Mouse (Mus musculus) cortical plate, adult 2 months (tissue): ENCODE results near the gene Hes3. TPM values are rescaled to one million over a fixed set of nuclear protein-coding genes. Genes with fewer than 3 reads are reported as not detected.
A peak's percentile ranks its signal among the peaks of the same experiment; 100 is the strongest.

Experiments used
- H3K27ac ChIP-seq: fragments of 200-500 bp; 2 replicates; pipeline ENCODE4 v1.5.1; 2012; ENCODE audit warnings: low read length, control low read depth, inconsistent platforms; ENCODE audit not compliant: insufficient read depth
- H3K4me1 ChIP-seq: fragments of 200-500 bp; 2 replicates; pipeline ENCODE4 v1.6.1; 2011; ENCODE audit warnings: low read length; ENCODE audit not compliant: control insufficient read depth, insufficient read depth
- H3K4me3 ChIP-seq: fragments of 200-500 bp; 2 replicates; pipeline ENCODE4 v1.5.1; 2011; ENCODE audit warnings: mild to moderate bottlenecking, low read length, control low read depth; ENCODE audit not compliant: insufficient read depth
- CTCF ChIP-seq: fragments of 200-500 bp; IDR thresholded peaks from 2 replicates; pipeline ENCODE4 v1.5.1; 2011; ENCODE audit warnings: mild to moderate bottlenecking, control low read depth, low read length; ENCODE audit not compliant: insufficient read depth; ENCODE audit errors: extremely low read depth
- POLR2A ChIP-seq: fragments of 200-500 bp; IDR thresholded peaks from 2 replicates; pipeline ENCODE4 v1.6.1; 2011; ENCODE audit warnings: mild to moderate bottlenecking, low read length, control low read depth; ENCODE audit not compliant: insufficient read depth; ENCODE audit errors: extremely low read depth
- polyA plus RNA-seq: library from polyadenylated mRNA; depleted of rRNA; stranded (reverse); fragments of >200 nt; gene quantifications from 2 replicates; pipeline ENCODE4 v1.2.3, GENCODE M21; 2012

Hes3 gene
- polyA plus RNA-seq, 1 experiment, result 1.2 TPM

DNA sequence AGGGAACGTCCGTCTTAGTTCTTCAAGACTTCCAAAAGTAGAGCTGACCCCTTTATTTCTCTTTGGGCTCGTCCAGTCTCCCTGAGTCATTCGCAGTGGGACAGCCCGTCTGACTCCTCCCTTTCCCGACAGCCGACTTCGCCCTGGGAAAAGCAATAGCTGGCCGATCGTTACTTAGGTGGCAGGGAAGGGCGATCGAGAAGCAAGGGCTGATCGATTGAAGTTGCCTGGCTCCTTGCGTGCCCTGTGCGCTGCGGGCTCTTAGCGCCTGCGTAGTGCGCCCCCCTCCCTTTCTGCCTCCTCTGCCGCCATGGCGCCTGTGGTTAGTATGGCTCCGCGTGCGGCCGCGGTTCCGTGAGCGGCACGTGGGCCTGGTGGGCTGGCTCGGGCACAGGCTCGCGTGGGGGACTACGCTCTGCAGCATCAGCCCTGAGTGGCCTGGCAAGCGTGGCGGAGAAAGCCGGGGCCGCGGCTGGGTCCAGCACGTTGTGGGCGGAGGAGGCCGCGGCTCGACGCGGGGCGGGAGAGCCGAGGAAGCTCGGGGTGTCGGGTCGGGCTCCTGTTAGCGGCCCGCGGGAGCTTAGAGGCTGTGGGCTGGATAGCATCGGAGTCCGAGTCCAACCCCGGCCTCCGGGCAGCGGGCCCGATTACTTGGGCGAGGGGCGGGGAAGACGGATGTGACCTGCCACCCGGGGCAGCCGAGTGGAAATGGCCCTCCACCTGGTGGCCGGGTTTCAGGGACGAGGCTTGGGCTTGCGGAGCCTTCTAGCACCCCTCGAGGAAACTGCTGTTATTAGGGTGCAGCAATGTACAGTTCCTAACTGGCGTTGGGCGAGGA lies 34.3 kb upstream of the Hes3 start, which contains the start of gene Rpl22:
TSS of gene Rpl22 (plus strand) at position 169 of the 838 bp plus-strand sequence.
- Histone ChIP-seq H3K4me3 (peak within 1 kb of the TSS; percentile 46), H3K4me1 (peaks cover 4% of the 10 kb centered on the region; the same call in 1 of the 2 replicates), H3K27ac (no peak within 1 kb of the TSS)
- TF ChIP-seq CTCF (no peak), POLR2A (peak; percentile 74)

DNA sequence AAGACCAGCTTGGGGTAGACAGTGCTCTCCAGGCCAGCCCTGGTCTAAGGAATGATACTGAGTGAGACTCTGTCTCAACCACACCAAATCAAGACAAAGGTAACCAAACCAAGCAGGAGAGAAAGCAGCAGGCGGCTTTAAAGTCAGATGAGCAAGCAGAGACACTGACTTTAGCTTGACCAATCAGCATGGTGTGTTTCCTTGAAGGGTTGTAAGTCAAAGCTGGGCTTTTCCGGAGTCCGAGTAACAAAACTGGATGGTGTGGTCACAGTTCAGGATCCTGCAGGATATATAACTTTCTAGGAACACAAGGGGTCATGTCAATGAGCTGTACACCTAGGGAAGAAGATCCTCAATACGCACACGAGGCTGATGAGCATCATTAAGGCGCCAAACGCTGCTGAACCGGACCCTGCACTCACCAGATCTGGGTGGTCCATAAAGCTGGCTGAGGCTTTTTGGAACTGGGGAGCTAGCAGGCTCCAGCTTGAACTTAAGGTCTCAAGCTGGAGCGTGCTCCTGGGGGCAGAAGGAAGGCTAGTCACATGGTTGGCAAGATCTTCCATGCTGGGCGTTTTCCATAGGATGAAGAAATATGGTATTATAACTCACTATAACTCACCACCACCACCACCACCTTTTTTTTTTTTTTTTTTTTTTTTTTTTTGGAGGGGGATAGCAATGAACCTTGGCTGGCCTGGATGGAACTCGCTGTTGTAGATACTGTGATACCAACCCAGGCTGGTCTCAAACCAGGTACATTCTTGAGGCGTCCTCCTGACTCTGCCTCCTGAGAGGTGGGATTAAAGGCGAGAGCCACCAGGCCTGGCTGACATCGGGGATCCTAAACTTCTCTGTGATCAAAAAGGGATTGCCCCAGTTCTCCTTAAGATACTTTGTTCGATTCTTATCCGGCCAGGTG lies 33.4 kb upstream of the Hes3 start:
- Histone ChIP-seq H3K27ac (no peak overlapping the region), H3K4me3 (peak overlapping the region; percentile 46), H3K4me1 (peaks cover 4% of the 10 kb centered on the region; the same call in 1 of the 2 replicates)
- TF ChIP-seq CTCF (no peak), POLR2A (no peak)

DNA sequence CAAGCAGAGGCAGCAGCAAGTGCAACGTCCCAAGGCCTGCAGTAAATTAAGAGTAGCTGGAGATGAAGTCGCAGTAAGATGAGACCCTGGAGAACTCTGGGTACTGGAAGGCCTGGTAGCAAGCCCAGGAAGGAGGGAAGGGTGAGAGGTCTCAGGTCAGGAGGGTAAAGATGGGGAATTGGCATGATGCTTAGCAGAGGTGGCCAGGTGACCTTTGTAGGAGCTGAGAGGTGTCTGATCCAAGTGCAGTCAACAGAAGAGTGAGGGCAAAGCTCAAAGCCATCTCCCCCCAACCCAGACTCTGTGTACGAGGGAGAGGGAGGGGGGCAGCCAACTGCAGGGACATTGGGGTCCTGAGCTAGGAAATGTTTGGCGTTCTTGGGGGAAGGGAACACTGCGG lies 30.0 kb upstream of the Hes3 start:
- H3K4me3 ChIP-seq, result no peak overlapping the region

DNA sequence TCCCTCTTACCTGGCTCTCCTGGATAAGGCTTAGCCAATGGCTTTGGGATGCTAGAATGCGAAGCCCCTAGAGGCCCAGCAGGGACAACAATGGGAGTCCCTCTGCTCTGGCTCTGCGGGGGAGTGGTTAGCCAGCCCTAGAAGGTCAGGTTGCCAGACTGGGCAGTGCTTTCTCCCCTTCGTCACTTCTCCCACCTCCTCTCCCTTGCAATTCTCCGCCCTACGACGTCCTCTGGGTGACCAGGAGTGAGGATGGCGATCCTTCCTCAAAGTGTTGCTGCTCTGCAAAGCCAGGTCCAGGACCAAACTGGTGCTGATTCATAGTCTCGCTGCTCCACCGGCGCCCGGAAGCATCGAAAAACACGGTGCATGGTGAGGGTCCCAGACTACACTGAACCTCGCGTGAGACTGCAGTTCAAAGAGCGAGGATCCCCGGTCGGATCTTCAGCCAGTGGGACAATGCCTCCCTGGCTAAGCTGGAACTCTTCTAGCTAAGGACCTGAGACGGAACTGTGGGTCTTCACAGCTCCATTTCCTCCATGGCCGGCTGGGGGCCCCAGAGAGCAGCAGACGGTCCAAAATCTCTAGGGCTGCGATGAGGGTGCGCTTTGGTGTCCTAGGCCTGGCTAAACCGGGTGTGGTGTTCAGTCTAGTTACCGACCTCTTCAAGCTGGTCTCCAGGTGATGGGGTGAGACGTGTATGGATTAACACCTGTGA lies 27.2 kb upstream of the Hes3 start, which contains the start of gene Rnf207:
TSS of gene Rnf207 (minus strand) at position 477 of the 718 bp plus-strand sequence.
- no peak within 1 kb of the TSS for H3K27ac ChIP-seq
- H3K4me1 ChIP-seq, result 0 out of 2 replicates have a peak, but pooled peaks cover 2% of the 10 kb centered on the region
- peak within 1 kb of the TSS; percentile 18; the same call in 1 of the 2 replicates for H3K4me3 ChIP-seq
- TF ChIP-seq CTCF (peak; percentile 47), POLR2A (no peak)

More for the DNA sequence above, 30.0 kb upstream of the Hes3 start:
- H3K4me1 ChIP-seq, result peaks cover 2% of the 10 kb centered on the region; the same call in 1 of the 2 replicates
- TF ChIP-seq POLR2A (no peak), CTCF (no peak)
- H3K27ac ChIP-seq, result no peak overlapping the region

DNA sequence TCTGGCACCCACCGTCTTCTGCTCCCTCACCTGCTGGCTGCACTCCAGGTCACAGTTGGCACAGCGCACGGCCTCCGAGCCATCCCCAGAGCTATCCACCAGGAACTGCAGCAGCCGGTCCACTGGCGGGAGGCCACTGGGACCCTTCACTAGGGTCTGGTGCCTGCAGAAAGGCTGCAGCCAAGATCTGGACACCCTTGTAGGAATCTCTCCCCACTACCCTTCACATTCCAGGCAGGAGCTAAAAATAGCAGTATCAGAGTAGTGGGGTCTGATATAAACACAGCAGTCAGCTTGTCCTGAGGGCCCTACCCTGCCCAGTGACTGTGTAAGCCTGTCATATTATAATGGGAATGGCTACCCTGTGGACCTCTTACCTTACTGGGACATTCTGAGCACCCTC lies 26.2 kb upstream of the Hes3 start:
- Histone ChIP-seq H3K27ac (no peak overlapping the region), H3K4me3 (no peak overlapping the region), H3K4me1 (0 out of 2 replicates have a peak, but pooled peaks cover 2% of the 10 kb centered on the region)
- TF ChIP-seq CTCF (no peak), POLR2A (no peak)

DNA sequence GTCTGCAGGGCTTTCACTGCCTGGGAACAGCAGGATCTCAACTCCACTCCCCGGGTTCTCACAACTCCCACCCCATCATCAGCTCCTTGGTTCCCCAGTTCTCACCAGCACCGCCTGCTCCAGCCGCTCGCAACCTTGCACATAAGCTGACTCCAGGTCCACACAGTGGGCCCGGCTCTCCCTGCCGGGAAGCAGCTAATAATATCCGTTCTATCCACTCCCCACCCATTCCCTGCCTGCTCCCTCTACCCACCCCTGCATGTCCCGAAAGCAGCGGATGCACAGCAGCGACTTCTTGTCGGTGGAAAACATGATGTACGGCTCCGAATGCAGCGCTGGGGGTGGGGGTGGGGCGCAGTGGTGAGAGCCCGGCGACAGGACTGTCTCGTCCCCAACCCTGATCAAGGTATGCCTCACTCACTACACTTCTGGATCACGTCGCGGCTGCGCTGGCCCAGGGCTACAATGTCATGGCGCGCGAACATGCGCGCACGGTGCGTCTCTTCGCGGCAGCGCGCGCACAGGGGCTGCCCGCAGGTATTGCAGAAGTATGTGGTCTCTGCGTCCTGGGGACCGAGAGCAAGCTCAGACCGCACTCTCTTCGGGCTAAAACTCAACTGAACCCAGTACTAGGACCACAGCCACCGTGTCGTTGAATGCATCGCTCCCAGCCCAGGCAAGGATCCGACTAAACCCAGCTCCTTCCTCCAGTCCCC lies 24.2 kb upstream of the Hes3 start:
- TF ChIP-seq POLR2A (no peak), CTCF (no peak)
- Histone ChIP-seq H3K4me3 (peak overlapping the region; percentile 42), H3K4me1 (0 out of 2 replicates have a peak, but pooled peaks cover 2% of the 10 kb centered on the region), H3K27ac (no peak overlapping the region)

DNA sequence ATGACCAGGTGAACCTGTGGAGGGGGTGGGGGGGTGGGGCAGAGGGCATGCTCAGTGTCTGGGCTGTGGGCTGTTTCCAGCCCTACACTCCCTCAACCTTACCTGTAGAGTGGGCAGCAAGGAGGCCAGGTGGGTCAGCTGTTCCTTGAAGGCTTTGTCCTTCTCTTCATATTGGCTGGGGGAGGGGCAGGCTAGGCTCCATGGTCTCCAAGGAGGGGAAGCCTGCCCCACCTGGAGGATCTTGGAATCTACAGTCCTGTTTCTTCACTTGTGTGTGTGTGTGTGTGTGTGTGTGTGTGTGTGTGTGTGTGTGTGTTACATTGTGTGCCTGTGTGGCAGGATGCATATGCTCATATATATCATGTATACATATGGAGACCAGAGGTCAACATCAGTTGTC lies 22.5 kb upstream of the Hes3 start:
- Histone ChIP-seq H3K4me1 (0 out of 2 replicates have a peak, but pooled peaks cover 2% of the 10 kb centered on the region), H3K4me3 (peak overlapping the region; percentile 19; the same call in 1 of the 2 replicates), H3K27ac (no peak overlapping the region)
- no peak for TF ChIP-seq CTCF
- TF ChIP-seq POLR2A, result no peak

DNA sequence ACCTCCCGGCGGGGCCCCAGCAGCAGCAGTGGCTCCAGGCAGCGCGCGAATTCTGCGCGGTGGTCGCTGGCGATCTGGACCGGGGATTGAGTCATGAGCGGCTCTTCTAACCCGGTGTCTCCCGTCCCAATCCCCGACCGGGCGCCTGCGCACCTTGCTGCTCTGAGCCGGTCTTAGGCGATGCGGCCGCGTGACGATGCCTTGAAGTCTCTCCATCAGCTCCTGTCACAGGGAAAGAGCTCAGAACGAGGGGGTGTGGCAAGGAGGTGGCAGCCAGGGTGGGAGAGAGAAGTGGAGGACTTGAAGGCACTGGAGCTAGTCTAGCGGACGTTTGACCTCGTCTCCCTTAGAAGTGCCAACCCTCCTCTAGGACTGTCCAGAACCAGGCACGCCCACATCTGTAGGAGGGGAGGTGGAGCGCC lies 21.8 kb upstream of the Hes3 start:
- H3K27ac ChIP-seq, result no peak overlapping the region
- no peak for TF ChIP-seq CTCF
- no peak for TF ChIP-seq POLR2A

DNA sequence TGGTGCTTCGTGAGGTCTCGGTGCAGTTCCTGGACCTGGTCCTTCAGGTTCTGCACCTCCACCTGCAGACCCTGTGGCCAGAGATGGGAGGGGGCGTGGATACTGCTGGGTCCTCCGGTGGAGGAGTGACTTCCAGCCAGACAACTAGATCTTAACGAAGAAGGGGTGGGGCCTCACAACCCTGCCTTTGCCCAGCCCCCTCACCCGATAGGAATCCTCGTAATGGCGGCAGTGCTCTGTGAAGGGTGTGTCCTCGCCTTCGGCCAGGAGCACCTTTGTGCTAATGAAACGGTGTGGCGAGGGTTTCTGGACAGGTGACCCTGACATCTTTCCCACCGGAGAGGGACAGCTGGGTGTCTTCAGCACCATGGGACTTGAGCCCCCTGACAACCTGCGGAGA lies 20.7 kb upstream of the Hes3 start:
- H3K4me1 ChIP-seq, result no peaks in the 10 kb centered on the region
- TF ChIP-seq POLR2A, result no peak
- TF ChIP-seq CTCF, result no peak
- H3K4me3 ChIP-seq, result no peak overlapping the region
- no peak overlapping the region for H3K27ac ChIP-seq

More for the DNA sequence above, 21.8 kb upstream of the Hes3 start:
- peak overlapping the region; percentile 19 for H3K4me3 ChIP-seq
- no peaks in the 10 kb centered on the region for H3K4me1 ChIP-seq
